Mouse (Mus musculus) midbrain, embryonic 16.5 days (tissue): ENCODE results near the gene Hid1. TPM values are rescaled to one million over a fixed set of nuclear protein-coding genes. Genes with fewer than 3 reads are reported as not detected.

Experiments used
- ATAC-seq: fragments of 200-750 bp; cut with Nextera tagmentation; 2 replicates; pipeline ENCODE4 v1.8.0; 2017; ENCODE audit warnings: moderate TSS enrichment
- H3K27ac ChIP-seq: fragments of 300-500 bp; sonication (generic); 2 replicates; pipeline ENCODE4 v1.5.1; 2014; ENCODE audit warnings: mild to moderate bottlenecking, low read length, mixed read lengths
- H3K27me3 ChIP-seq: fragments of 300-500 bp; sonication (generic); 2 replicates; pipeline ENCODE4 v1.6.1; 2014; ENCODE audit warnings: low read depth, low read length, mixed read lengths; ENCODE audit not compliant: control insufficient read depth, insufficient read depth
- H3K36me3 ChIP-seq: fragments of 300-500 bp; sonication (generic); 2 replicates; pipeline ENCODE4 v1.6.1; 2014; ENCODE audit warnings: mild to moderate bottlenecking, low read length, moderate library complexity, mixed read lengths; ENCODE audit not compliant: control insufficient read depth, insufficient read depth
- H3K4me1 ChIP-seq: fragments of 300-500 bp; sonication (generic); 2 replicates; pipeline ENCODE4 v1.6.1; 2014; ENCODE audit warnings: mild to moderate bottlenecking, low read length, mixed read lengths; ENCODE audit not compliant: control insufficient read depth, insufficient read depth
- H3K4me2 ChIP-seq: fragments of 300-500 bp; sonication (generic); 2 replicates; pipeline ENCODE4 v1.6.1; 2014; ENCODE audit warnings: mild to moderate bottlenecking, low read length, mixed read lengths
- H3K4me3 ChIP-seq: fragments of 300-500 bp; sonication (generic); 2 replicates; pipeline ENCODE4 v1.5.1; 2014; ENCODE audit warnings: low read depth, mild to moderate bottlenecking, low read length, moderate library complexity, mixed read lengths
- H3K9ac ChIP-seq: fragments of 300-500 bp; sonication (generic); 2 replicates; pipeline ENCODE4 v1.6.1; 2014; ENCODE audit warnings: low read depth, low read length, mixed read lengths
- H3K9me3 ChIP-seq: fragments of 300-500 bp; sonication (generic); replicated peaks from 2 replicates; pipeline ENCODE4 v1.6.1; 2014; ENCODE audit warnings: mild to moderate bottlenecking, low read length, mixed read lengths; ENCODE audit not compliant: control insufficient read depth, poor library complexity, severe bottlenecking
- WGBS: fragments of 180-500 bp; shearing (Covaris S2); extraction: QIAGEN DNeasy Blood & Tissue Kit; methylation state at CpG from one replicate; pipeline ENCODE4 v1.1.7; 2014; 5-methylcytosine and 5-hydroxymethylcytosine counted together
- polyA plus RNA-seq: library from polyadenylated mRNA; unstranded; fragments of >200 nt; fragmentation: Nextera tagmentation; extraction: Ambion mirVana; gene quantifications from 2 replicates; pipeline ENCODE4 v1.2.1, GENCODE M21; 2015

Hid1 gene
- polyA plus RNA-seq, 1 experiment from 2014 or later, result 75.2 TPM

- Histone ChIP-seq H3K4me1 (peaks cover 33% of the 10 kb centered on the region), H3K9me3 (no peaks in the 10 kb centered on the region), H3K4me2 (peak overlapping the region; percentile 91), H3K9ac (no peak overlapping the region; the same call in 1 of the 2 replicates), H3K4me3 (peak overlapping the region; percentile 80), H3K36me3 (no peaks in the 10 kb centered on the region), H3K27ac (peak overlapping the region; percentile 31), H3K27me3 (no peaks in the 10 kb centered on the region)
- ATAC-seq, result no peak
- WGBS, result 13% methylated on average over 9 of the region's 9 CpGs
Observed at GRCm38 (mm10) chr11:115381276-115381675, 13.7 kb upstream of the Hid1 start.

GRCm38 (mm10) chr11:115377854-115378253 lies 10.3 kb upstream of the Hid1 start:
- Histone ChIP-seq H3K27me3 (no peaks in the 10 kb centered on the region), H3K9me3 (no peaks in the 10 kb centered on the region), H3K4me3 (no peak overlapping the region), H3K4me1 (peaks cover 23% of the 10 kb centered on the region), H3K36me3 (no peaks in the 10 kb centered on the region), H3K4me2 (no peak overlapping the region), H3K9ac (no peak overlapping the region), H3K27ac (no peak overlapping the region)
- WGBS, result 88% methylated on average over 7 of the region's 7 CpGs
- no peak for ATAC-seq

GRCm38 (mm10) chr11:115377254-115377653 lies 9.7 kb upstream of the Hid1 start:
- H3K9ac ChIP-seq, result no peak overlapping the region
- WGBS, result 92% methylated on average over 4 of the region's 4 CpGs
- H3K27me3 ChIP-seq, result no peaks in the 10 kb centered on the region
- no peak overlapping the region for H3K27ac ChIP-seq
- H3K4me1 ChIP-seq, result peaks cover 20% of the 10 kb centered on the region; the same call in 1 of the 2 replicates
- H3K36me3 ChIP-seq, result no peaks in the 10 kb centered on the region
- no peaks in the 10 kb centered on the region for H3K9me3 ChIP-seq
- ATAC-seq, result no peak
- H3K4me3 ChIP-seq, result no peak overlapping the region
- no peak overlapping the region for H3K4me2 ChIP-seq

DNA sequence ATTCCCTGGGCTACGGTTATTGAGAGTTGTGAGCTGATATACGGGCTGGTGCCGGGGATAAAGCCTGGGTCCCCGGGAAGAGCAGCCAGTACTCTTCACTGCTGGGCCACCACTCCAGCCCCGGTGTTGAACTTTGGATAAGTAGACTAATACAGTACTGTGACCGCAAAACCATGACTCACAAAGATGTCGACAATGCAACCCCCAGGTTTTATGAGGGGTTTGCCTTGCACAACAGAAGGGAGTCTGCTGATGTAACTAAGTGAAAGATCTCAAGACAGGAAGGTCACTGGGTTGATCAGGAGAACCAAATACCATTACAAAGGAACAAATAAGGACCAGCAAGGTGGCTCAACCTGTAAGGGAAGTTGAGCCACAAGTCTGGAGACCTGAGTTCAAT lies 9.2 kb upstream of the Hid1 start:
- no peak overlapping the region for H3K4me2 ChIP-seq
- no peak overlapping the region for H3K9ac ChIP-seq
- no peaks in the 10 kb centered on the region for H3K36me3 ChIP-seq
- WGBS, result 73% methylated on average over 7 of the region's 7 CpGs
- H3K4me3 ChIP-seq, result no peak overlapping the region
- H3K27ac ChIP-seq, result no peak overlapping the region
- ATAC-seq, result no peak
- H3K4me1 ChIP-seq, result peaks cover 20% of the 10 kb centered on the region; the same call in 1 of the 2 replicates
- no peaks in the 10 kb centered on the region for H3K9me3 ChIP-seq
- no peaks in the 10 kb centered on the region for H3K27me3 ChIP-seq

DNA sequence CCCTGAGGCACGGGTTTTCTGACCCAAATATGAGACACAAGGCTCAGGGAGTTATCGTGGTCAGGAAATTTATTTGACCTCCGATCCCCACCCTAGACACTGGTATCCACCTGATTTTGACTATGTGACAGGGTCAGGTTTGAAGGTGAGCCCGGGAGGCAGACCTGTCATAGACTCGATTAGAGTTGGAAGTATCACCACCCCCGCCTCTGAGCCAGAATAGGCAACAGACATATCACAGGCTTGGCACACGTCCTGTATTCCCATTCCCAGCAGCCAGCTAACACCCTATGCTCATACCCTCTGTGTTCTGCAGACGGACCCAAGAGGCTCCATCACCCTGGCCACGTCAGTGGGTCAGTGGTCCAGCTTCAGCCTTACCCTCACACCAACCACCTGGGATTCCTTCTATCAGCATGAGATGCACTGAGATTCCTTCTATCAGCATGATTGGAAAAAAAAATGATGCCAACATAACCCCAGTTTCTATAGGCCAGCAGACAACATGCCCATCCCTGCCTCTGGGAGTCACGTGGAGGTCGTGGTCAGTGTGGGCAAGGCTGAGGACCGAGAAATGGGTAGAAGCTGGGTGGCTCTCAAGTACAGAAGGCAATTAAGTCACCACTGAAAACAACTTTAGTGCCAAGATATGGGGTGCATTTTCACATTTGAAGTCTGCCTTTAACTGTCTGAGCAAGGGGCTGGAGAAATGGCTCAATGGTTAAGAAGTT lies 7.3 kb upstream of the Hid1 start:
- Histone ChIP-seq H3K36me3 (no peaks in the 10 kb centered on the region), H3K9ac (peak overlapping the region; percentile 76), H3K9me3 (no peaks in the 10 kb centered on the region), H3K27ac (peak overlapping the region; percentile 85), H3K4me2 (peak overlapping the region; percentile 63), H3K4me3 (peak overlapping the region; percentile 51), H3K4me1 (peaks cover 15% of the 10 kb centered on the region; the same call in 1 of the 2 replicates), H3K27me3 (no peaks in the 10 kb centered on the region)
- ATAC-seq, result 0 out of 2 replicates have a peak, but pooled peaks have one; percentile 8
- WGBS, result 69% methylated on average over 12 of the region's 12 CpGs

DNA sequence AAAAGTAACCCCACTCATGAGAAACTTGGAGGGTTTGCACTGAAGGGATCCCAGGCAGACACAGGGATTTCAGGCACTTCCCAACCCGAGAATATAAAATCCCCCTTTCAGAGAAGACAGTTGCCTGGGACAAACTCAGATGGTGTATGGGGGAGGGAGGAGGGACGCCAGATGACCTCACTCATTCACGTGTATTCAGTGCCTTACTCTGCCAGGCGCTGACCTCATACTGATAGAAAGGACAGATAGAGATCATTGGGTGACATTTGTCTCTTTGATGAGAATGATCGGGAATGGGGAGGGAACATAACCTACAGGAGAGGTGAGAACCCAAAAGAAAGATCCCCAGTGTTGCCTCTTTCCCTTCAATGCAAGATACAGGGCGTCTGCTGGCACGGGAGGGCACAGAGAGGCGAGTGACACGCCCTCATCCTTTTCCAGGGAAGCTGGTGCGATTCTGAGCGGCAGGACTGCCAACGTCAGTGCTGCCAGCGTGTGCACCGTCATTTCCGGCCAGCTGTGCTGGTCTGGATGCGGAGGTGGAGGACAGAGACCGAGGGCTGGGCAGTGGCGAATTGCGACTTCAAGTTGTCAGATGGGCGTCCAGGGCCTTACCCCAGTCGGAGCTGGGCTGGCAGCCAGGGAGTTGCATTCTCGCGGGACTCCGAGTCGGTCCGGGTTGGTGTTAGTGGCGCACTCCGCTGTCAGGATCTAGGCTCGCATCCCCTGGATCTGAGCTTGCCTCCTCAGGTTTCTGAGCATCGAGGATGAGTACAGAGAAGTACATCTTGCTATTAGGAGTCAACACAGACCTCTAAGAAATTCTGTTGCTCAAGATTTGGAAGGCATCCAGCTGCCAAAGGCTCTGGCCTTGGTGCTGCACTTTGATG lies 6.5 kb upstream of the Hid1 start:
- 2% methylated on average over 30 of the region's 30 CpGs for WGBS
- peak overlapping the region; percentile 76 for H3K9ac ChIP-seq
- H3K9me3 ChIP-seq, result no peaks in the 10 kb centered on the region
- no peaks in the 10 kb centered on the region for H3K36me3 ChIP-seq
- peak overlapping the region; percentile 63 for H3K4me2 ChIP-seq
- peak overlapping the region; percentile 51 for H3K4me3 ChIP-seq
- peak overlapping the region; percentile 85 for H3K27ac ChIP-seq
- no peaks in the 10 kb centered on the region for H3K27me3 ChIP-seq
- ATAC-seq, result peak; percentile 76
- peaks cover 15% of the 10 kb centered on the region; the same call in 1 of the 2 replicates for H3K4me1 ChIP-seq

GRCm38 (mm10) chr11:115372737-115373136 lies 5.2 kb upstream of the Hid1 start:
- ATAC-seq, result no peak
- Histone ChIP-seq H3K36me3 (no peaks in the 10 kb centered on the region), H3K4me3 (no peak overlapping the region), H3K4me1 (peaks cover 15% of the 10 kb centered on the region; the same call in 1 of the 2 replicates), H3K9me3 (no peaks in the 10 kb centered on the region), H3K27ac (no peak overlapping the region), H3K27me3 (no peaks in the 10 kb centered on the region), H3K9ac (no peak overlapping the region), H3K4me2 (no peak overlapping the region)
- WGBS, result 45% methylated on average over 2 of the region's 2 CpGs

DNA sequence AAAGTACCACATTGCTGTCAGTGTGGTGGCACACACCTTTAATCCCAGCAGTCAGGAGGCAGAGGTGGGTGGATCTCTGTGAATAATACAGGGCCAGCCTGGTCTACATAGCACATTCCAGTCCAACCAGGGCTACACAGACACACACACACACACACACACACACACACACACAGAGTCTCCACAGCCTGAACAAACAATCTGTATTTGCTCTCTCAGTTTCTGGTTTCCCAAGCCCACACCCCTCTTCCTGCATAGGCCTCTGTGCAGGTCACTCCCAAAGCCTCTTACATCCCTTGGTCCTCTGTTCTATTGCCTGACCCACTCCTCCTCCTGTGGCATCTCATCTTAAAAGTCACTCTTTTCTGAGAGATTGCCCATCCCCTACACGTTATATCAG lies 4.5 kb upstream of the Hid1 start:
- WGBS, result 77% methylated on average over 1 of the region's 1 CpGs

GRCm38 (mm10) chr11:115371354-115371753 lies 3.8 kb upstream of the Hid1 start:
- no peaks in the 10 kb centered on the region for H3K36me3 ChIP-seq
- 70% methylated on average over 8 of the region's 8 CpGs for WGBS
- ATAC-seq, result no peak

More for the DNA sequence above, 4.5 kb upstream of the Hid1 start:
- H3K9me3 ChIP-seq, result no peaks in the 10 kb centered on the region
- H3K4me1 ChIP-seq, result peaks cover 15% of the 10 kb centered on the region; the same call in 1 of the 2 replicates
- H3K9ac ChIP-seq, result no peak overlapping the region
- no peak overlapping the region for H3K4me2 ChIP-seq
- H3K36me3 ChIP-seq, result no peaks in the 10 kb centered on the region
- ATAC-seq, result no peak
- H3K27me3 ChIP-seq, result no peaks in the 10 kb centered on the region
- no peak overlapping the region for H3K4me3 ChIP-seq
- no peak overlapping the region for H3K27ac ChIP-seq

More at GRCm38 (mm10) chr11:115371354-115371753, 3.8 kb upstream of the Hid1 start:
- no peak overlapping the region for H3K27ac ChIP-seq
- H3K4me3 ChIP-seq, result no peak overlapping the region
- H3K4me2 ChIP-seq, result no peak overlapping the region
- H3K27me3 ChIP-seq, result no peaks in the 10 kb centered on the region
- H3K9me3 ChIP-seq, result no peaks in the 10 kb centered on the region
- H3K4me1 ChIP-seq, result peaks cover 18% of the 10 kb centered on the region
- no peak overlapping the region for H3K9ac ChIP-seq
